Mouse (Mus musculus) bone marrow macrophage, adult 2 months (primary cell): ENCODE measurements around the gene Mllt3.

ENCODE experiments used
- CTCF ChIP-seq: IDR thresholded peaks from 2 replicates; pipeline ENCODE4 v1.5.1; 2012; ENCODE audit warnings: low read depth, mild to moderate bottlenecking, low read length, moderate library complexity
- POLR2A ChIP-seq: IDR thresholded peaks from 2 replicates; pipeline ENCODE4 v1.6.1; 2012; ENCODE audit warnings: mild to moderate bottlenecking, low read depth, low read length, borderline replicate concordance

DNA sequence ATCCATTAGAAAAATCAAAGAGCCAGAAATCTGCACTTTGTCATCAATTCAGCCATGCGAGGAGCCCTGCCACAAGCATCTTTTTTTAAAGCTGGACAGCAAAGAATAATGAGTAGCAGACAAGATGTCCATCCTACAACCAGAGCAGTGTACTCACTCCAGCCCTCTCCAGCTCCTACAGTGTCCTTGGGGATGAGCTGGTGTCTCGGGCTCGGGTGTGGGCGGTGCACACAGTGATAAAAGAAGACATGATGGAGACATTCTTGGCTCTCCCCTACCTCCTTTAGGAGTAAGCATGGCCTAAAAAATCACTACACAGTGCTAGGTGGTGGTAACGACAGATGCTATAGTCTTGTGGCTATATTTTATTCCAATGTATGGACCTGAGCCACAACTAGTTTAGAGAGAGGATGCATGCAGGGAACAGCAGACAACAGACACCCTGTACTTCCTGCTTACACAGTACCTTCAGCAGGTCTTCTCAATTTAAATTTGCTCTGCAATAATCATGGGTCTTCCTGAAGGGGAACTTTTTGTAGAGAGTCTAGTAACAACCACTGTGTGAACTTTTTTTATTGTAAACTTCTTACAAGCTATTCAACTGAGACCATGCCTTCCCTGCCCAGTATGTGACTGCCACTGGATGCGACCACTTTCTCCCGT is 78.6 kb downstream of the Mllt3 start:
- TF ChIP-seq CTCF, result no peak
- TF ChIP-seq POLR2A, result no peak
